In the genomic region with DNA sequence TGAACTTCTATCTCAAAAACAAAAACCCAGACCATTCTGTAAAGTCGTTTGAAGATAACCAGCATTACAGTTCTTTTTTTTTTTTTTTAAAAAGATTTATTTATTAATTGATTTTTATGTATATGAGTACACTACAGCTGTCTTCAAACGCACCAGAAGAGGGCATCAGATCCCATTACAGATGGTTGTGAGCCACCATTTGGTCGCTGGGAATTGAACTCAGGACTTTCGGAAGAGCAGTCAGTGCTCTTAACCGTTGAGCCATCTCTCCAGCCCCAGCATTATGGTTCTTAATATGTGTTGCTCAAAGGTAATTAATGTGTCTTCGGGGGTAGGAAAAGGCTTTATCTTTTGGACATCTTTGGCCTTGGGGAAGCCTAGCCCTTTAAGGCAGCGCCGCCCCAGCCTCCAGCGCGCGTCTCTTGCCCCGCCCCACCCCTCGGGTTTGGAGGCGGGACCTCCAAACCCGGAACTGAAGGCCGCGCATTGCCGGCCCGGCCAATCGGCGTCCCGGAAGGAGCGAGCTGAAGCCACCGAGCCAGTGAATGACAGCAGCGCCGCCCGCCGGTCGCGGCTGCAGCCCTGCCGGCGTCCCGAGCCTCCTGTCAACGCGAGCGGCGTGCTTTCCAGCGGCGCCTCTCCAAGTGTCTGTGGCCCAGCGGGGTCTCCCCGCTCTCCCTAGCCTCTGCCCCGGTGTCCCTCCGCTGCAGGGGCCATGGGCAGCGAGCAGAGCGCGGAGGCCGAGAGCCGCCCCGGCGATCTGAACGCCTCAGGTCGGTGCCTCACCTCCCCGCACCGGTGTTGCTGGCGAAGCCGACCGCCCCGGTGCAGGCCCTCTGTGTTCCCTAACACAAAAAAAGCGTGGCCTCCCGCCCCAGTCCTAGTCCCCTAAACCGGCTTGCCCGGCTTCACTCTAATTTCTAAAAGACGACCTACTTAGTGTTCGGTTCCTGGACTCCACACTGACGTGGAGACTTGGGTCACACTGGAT, we compare ENCODE assay signal across 8 mouse cellular contexts. TPM values are rescaled to one million over a fixed set of nuclear protein-coding genes. Genes with fewer than 3 reads are reported as not detected.
A peak's percentile ranks its signal among the peaks of the same experiment; 100 is the strongest.
DNase-seq lines count a peak whose midpoint lies in the region; ATAC-seq and TF ChIP-seq lines count a peak whose summit lies in the region.

No protein-coding gene starts in this region.

- peak overlapping the region; percentile 70 for H3K4me2 ChIP-seq in embryonic facial prominence, embryonic 14.5 days (ENCODE audit: low read depth, low read length)
- H3K4me2 ChIP-seq in limb, embryonic 14.5 days (replicated peaks; ENCODE audit: low read depth, low read length, severe bottlenecking), result peak overlapping the region; percentile 79
- peak overlapping the region; percentile 65 for H3K4me2 ChIP-seq in midbrain, postnatal 0 days (ENCODE audit: low read depth, low read length, poor library complexity, severe bottlenecking)

- ATAC-seq in embryonic facial prominence, embryonic 14.5 days (ENCODE audit: low read depth), result peak; percentile 99
- peak; percentile 99 for ATAC-seq in limb, embryonic 14.5 days (ENCODE audit: low FRiP score, low read depth)
- ATAC-seq in midbrain, postnatal 0 days (ENCODE audit: low FRiP score), result peak; percentile 99

- peak overlapping the region; percentile 79 for H3K4me3 ChIP-seq in embryonic facial prominence, embryonic 14.5 days (ENCODE audit: low read depth, low read length)
- H3K4me3 ChIP-seq in limb, embryonic 14.5 days (replicated peaks; ENCODE audit: low read length), result peak overlapping the region; percentile 87
- H3K4me3 ChIP-seq in midbrain, postnatal 0 days (ENCODE audit: low read depth, low read length), result peak overlapping the region; percentile 66

- TF ChIP-seq POLR2A in limb, embryonic 14.5 days (IDR thresholded peaks at IDR 0.05; ENCODE audit: borderline replicate concordance, extremely low read depth, insufficient read depth, insufficient read length), result 0 out of 2 replicates have a peak, but pooled peaks have one; percentile 21

- DNase-seq in 3T3-L1 (ENCODE audit: low read depth, low spot score), result peak; percentile 95
- peak; percentile 79 to 86 for DNase-seq in adrenal gland, postnatal 4 days (ENCODE audit: low spot score in 2 of 2)
- peak; percentile 98 for DNase-seq in embryonic facial prominence, embryonic 14.5 days (ENCODE audit: low spot score)
- DNase-seq in heart, adult 8-10 months (ENCODE audit: low spot score), result peak; percentile 86
- peak; percentile 94 for DNase-seq in kidney, adult 9 months
- peak; percentile 94 for DNase-seq in limb, embryonic 14.5 days (ENCODE audit: low spot score)
- peak; percentile 97 for DNase-seq in midbrain, postnatal 0 days (ENCODE audit: low spot score)
- DNase-seq in spleen, postnatal 14 days (ENCODE audit: low spot score in 2 of 2), result peak; percentile 84 to 89

- peaks cover 9% of the 10 kb centered on the region; the same call in 1 of the 2 replicates for H3K36me3 ChIP-seq in embryonic facial prominence, embryonic 14.5 days (ENCODE audit: control insufficient read depth, insufficient read depth, low read length)
- no peaks in the 10 kb centered on the region for H3K36me3 ChIP-seq in limb, embryonic 14.5 days (ENCODE audit: control insufficient read depth, insufficient read depth, low read length)
- H3K36me3 ChIP-seq in midbrain, postnatal 0 days (ENCODE audit: insufficient read depth, low read length), result peaks cover 3% of the 10 kb centered on the region

- WGBS in embryonic facial prominence, embryonic 14.5 days, result under 1% methylated on average over 42 of the region's 65 CpGs
- 3% methylated on average over 30 of the region's 65 CpGs for WGBS in limb, embryonic 14.5 days
- under 1% methylated on average over 65 of the region's 65 CpGs for WGBS in midbrain, postnatal 0 days

- H3K9ac ChIP-seq in embryonic facial prominence, embryonic 14.5 days (ENCODE audit: low read depth, low read length), result peak overlapping the region; percentile 84
- H3K9ac ChIP-seq in limb, embryonic 14.5 days (ENCODE audit: low read depth, low read length, severe bottlenecking), result peak overlapping the region; percentile 81
- H3K9ac ChIP-seq in midbrain, postnatal 0 days (replicated peaks; ENCODE audit: low read length, poor library complexity, severe bottlenecking), result peak overlapping the region; percentile 78

- no peaks in the 10 kb centered on the region for H3K4me1 ChIP-seq in embryonic facial prominence, embryonic 14.5 days (ENCODE audit: control insufficient read depth, insufficient read depth, low read length)
- 0 out of 2 replicates have a peak, but pooled peaks cover 3% of the 10 kb centered on the region for H3K4me1 ChIP-seq in limb, embryonic 14.5 days (ENCODE audit: control insufficient read depth, insufficient read depth, low read length)
- no peaks in the 10 kb centered on the region for H3K4me1 ChIP-seq in midbrain, postnatal 0 days (ENCODE audit: insufficient read depth, low read length)

- TF ChIP-seq CTCF in midbrain, postnatal 0 days (IDR thresholded peaks at IDR 0.05), result peak; percentile 71

- no peaks in the 10 kb centered on the region for H3K27me3 ChIP-seq in embryonic facial prominence, embryonic 14.5 days (replicated peaks; ENCODE audit: control insufficient read depth, insufficient read depth, low read length)
- H3K27me3 ChIP-seq in limb, embryonic 14.5 days (ENCODE audit: control insufficient read depth, insufficient read depth, low read length), result no peaks in the 10 kb centered on the region
- H3K27me3 ChIP-seq in midbrain, postnatal 0 days (ENCODE audit: insufficient read depth, low read length), result no peaks in the 10 kb centered on the region

- peak overlapping the region; percentile 69 for H3K27ac ChIP-seq in embryonic facial prominence, embryonic 14.5 days (replicated peaks; ENCODE audit: low read depth, low read length)
- peak overlapping the region; percentile 55; the same call in 1 of the 2 replicates for H3K27ac ChIP-seq in limb, embryonic 14.5 days (replicated peaks; ENCODE audit: low read depth, low read length)
- peak overlapping the region; percentile 83 for H3K27ac ChIP-seq in midbrain, postnatal 0 days (ENCODE audit: low read depth, low read length)

- H3K9me3 ChIP-seq in embryonic facial prominence, embryonic 14.5 days (ENCODE audit: control insufficient read depth, low read length), result no peaks in the 10 kb centered on the region
- H3K9me3 ChIP-seq in limb, embryonic 14.5 days (ENCODE audit: control insufficient read depth, low read length), result no peaks in the 10 kb centered on the region
- no peaks in the 10 kb centered on the region for H3K9me3 ChIP-seq in midbrain, postnatal 0 days (ENCODE audit: low read length)

RNA-seq across cellular contexts. Expression of a gene that starts 1.5 kb away (rescaled TPM):
- total RNA-seq in adrenal gland, postnatal 4 days (2021), result 10 to 100 TPM; 13.8 to 14.8 TPM
- 18.0 and 20.2 TPM in 2 replicates for polyA plus RNA-seq in embryonic facial prominence, embryonic 14.5 days (2014; fragmentation: Nextera tagmentation; extraction: Ambion mirVana)
- 10 to 100 TPM; 10.3 to 12.6 (median 11.5) TPM for total RNA-seq in heart, adult 8-10 months (2022)
- 11.4 and 14.0 TPM in 2 replicates for polyA plus RNA-seq in limb, embryonic 14.5 days (2012; rRNA removed)
- polyA plus RNA-seq in limb, embryonic 14.5 days (2014; fragmentation: Nextera tagmentation; extraction: Ambion mirVana), result 18.0 and 20.5 TPM in 2 replicates
- total RNA-seq in midbrain, postnatal 0 days (2014; rRNA removed), result 56.0 and 59.0 TPM in 2 replicates
- polyA plus RNA-seq in midbrain, postnatal 0 days (2015; fragmentation: Nextera tagmentation; extraction: Ambion mirVana), result 39.6 and 42.7 TPM in 2 replicates

RNA-seq across cellular contexts. Expression of a gene that starts 8.5 kb away (rescaled TPM):
- total RNA-seq in adrenal gland, postnatal 4 days (2021), result 10 to 100 TPM in 1 of 2 experiments, 1 to 10 TPM in 1; 8.8 to 10.0 TPM
- polyA plus RNA-seq in embryonic facial prominence, embryonic 14.5 days (2014; fragmentation: Nextera tagmentation; extraction: Ambion mirVana), result 1.9 and 2.1 TPM in 2 replicates
- 1 to 10 TPM; 3.3 to 5.4 (median 4.3) TPM for total RNA-seq in heart, adult 8-10 months (2022)
- polyA plus RNA-seq in limb, embryonic 14.5 days (2012; rRNA removed), result 2.4 and 2.6 TPM in 2 replicates
- polyA plus RNA-seq in limb, embryonic 14.5 days (2014; fragmentation: Nextera tagmentation; extraction: Ambion mirVana), result 2.2 and 2.3 TPM in 2 replicates
- total RNA-seq in midbrain, postnatal 0 days (2014; rRNA removed), result 2.0 and 2.8 TPM in 2 replicates
- 1.6 and 1.7 TPM in 2 replicates for polyA plus RNA-seq in midbrain, postnatal 0 days (2015; fragmentation: Nextera tagmentation; extraction: Ambion mirVana)

Comparison
In these comparisons a context has a peak if more than half of its experiments do, and no peak if none do; other contexts are left out.
1. Peak in every context shown above with its lines: DNase-seq, ATAC-seq, H3K4me3 ChIP-seq and H3K27ac ChIP-seq.